Mouse (Mus musculus): ENCODE results near the gene Il1f10.

Il1f10 gene

GRCm38 (mm10) chr2:24290896-24291295 lies at the start of gene Il1f10:
Gene Il1f10 (plus strand): TSS chr2:24291196.
- no peak for DNase-seq (ENCODE audit: low read depth, low spot score)

- no peak for DNase-seq (ENCODE audit: low read depth, low spot score)
These were observed 23.5 kb upstream of the Il1f10 start for GRCm38 (mm10) chr2:24267503-24267902.

DNA sequence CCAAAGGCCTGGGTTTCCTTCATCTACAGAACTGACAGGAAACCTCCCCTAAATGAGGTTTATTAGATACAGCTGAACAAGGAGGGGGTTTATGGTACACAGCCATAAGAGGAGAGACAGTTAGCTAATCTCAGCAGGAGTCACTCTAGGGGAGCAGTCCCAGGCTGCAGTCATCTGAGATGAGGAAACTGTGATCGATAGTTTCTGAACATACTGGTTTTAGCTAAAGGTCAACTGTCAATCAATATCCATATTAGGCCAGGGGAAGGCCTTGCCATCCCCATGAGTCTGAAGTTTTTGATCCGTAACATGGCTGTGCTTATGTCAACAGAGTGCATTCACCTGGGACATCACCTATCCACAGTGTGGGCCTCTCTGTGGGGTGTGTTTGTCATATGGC lies 17.4 kb upstream of the Il1f10 start:
- DNase-seq (ENCODE audit: low read depth, low spot score), result no peak

GRCm38 (mm10) chr2:24275146-24275545 lies 15.8 kb upstream of the Il1f10 start:
- DNase-seq (ENCODE audit: low read depth, low spot score), result no peak

DNA sequence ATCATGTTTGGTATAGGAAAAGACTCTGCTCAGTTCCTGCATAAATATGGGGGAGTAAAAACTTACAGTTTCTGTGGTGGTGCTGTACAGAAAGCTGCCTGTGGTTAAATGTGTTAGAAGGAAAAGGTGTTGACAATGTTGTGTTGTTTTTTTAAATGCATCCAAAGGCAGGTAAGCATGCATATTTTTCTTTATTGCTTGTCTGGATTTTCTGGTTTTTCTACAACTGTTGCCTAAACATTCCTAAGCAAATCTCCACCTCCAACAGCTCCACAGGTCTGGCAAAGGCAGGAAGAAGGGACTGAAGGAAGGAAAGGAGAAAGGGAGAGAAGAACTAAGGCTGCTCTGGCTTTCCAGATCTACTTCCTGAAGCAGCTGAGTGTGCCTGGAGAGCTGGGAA lies 14.3 kb upstream of the Il1f10 start, which contains the start of gene Il1f5:
Gene Il1f5 (plus strand): TSS at position 301 of the 400 bp plus-strand sequence.
- no peak for DNase-seq (ENCODE audit: low read depth, low spot score)

DNA sequence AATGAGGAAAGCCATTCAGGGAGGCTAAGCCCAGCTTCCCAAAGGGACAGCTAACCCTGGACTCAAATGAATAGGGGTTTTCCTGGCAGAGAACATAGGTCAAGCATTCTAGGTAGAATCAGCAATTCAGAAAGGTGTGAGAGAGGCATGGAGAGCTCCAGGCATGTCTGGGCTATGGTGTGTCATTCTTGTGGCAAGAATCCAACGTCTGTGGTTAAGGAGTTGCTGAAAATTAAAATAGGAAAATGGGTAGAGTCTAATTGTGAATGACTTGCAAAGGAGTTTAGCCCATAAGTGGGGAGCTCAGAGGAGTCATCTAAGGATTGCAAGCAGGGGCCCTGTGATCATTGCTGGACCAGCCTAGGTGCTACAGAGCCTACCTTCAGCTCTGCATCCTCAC lies 3.6 kb downstream of the Il1f10 start:
- DNase-seq (ENCODE audit: low read depth, low spot score), result no peak

DNA sequence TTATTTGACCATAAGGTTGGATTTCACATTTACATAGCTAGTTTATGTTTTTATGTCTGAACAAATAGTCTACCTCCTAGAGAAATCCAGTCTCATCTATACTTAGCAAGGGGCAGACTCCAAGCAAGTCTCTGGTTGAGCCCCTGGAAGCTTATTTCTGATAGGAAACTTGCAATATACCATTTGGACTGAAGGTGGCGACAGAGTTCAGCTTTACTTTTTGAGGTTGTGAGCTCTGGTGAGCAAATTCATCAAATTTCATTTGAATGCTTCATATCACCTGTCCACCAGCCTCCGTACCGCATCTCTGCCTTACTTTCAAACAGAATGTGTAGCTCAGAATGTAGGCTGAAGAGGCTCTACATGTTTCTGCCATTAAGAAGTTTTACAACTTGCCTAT lies 5.8 kb downstream of the Il1f10 start:
- DNase-seq (ENCODE audit: low read depth, low spot score), result peak; percentile 70

DNA sequence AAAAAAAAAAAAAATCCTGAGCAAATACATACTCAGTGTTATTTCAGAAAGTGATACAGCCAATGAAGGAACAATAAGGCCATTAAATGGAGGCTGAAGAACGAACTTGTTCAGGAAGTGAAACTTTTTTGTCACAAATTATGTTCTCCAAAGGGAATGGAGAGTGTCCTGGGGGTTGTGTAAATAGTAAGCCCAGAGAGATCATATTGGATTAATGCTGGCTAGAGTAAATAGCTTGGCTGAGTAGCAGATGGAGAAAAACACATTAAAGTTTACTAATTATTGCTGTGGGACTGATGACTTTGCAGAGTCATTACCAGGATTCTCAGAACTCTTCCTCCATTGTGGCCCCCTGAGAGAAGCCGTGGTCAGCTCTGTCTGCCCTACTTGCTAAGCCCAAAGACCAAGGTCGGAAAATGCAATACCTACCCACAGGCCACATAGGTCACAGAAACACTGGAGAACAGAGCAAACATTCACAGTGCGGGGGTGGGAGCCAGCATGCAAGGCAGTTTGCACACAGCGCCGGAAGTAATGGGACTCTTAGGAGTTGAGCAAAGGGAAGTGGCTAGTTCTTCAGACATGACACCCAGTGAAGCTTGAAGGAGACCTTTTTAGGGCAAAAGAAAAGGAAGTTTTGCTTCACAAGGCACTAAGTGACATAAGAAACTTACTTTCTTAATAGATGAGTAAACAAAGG lies 20.5 kb downstream of the Il1f10 start:
- DNase-seq (ENCODE audit: low read depth, low spot score), result no peak

GRCm38 (mm10) chr2:24316919-24317318 lies 25.9 kb downstream of the Il1f10 start:
- DNase-seq (ENCODE audit: low read depth, low spot score), result no peak

- no peak for DNase-seq (ENCODE audit: low read depth, low spot score)
These were observed 27.1 kb downstream of the Il1f10 start for GRCm38 (mm10) chr2:24317919-24318598.

DNA sequence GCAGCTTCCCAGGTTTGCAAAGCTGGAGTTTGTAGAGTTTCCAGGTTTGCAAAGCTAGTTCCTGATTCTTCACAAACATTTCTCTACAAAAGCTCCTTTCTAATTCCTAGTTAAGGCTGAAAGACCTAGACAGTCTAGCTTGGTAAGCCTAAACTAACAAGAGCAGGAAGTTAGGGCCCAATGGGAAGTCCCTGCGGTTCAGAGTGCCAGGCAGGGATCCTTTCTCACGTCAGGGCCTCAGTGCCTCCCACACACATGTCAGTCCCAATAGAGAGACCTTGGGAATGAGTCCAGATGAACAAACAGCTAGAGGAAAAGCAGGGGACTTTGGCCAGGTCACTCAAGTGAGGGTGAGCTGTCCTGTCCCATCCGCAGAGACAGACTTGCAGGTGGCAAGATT lies 44.3 kb downstream of the Il1f10 start:
- no peak for DNase-seq (ENCODE audit: low read depth, low spot score)

DNA sequence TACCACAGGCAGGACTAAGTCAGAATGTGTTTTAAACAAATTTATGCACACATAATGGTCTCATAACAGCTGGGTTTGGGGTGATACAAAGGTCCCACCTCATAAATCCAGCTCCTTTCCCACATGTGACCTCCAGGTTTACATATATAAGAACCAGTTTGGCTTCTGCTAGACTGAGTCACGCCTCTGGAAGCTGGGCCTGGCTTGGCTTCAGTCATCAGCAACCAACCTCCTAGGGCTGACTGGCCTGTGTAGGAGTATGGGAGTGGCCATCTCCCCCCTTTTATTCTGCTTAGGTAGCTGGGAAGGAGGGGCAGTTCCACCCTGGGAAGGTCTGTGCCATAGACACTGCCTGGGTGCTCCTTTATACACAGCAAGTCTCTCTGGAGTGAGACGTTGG lies 45.5 kb downstream of the Il1f10 start, which contains the start of gene Il1rn:
Gene Il1rn (plus strand): TSS at position 309 of the 400 bp plus-strand sequence.
- no peak for DNase-seq (ENCODE audit: low read depth, low spot score)

DNA sequence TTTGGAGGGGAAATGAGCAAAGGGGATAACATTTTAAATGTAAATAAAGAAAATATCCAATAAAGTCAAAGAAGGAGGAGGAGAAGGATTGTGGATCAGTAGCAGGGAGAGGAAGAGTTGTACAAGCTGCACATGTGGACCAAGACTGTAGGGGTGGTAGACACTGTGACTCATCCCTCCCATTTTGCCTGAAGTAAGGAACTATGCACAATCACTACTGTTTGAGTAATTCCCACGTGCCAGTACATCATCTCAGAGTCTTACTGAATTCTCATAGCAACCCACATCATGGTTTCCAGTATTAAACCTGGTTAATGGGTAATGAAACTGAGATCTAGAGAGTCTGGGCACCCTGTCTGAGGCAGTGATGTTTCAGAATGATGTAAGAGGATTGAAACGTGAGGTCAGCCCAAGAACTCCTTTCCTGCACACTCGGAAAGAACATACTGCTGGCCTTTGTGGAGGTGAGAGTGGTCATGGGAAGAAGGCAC lies 50.4 kb downstream of the Il1f10 start:
- no peak for DNase-seq (ENCODE audit: low read depth, low spot score)

All from mesoderm, embryonic 11.5 days (tissue).